Mouse (Mus musculus) midbrain, embryonic 11.5 days (tissue): Measurements from ENCODE around the gene Apbb1. TPM values are rescaled to one million over a fixed set of nuclear protein-coding genes. Genes with fewer than 3 reads are reported as not detected.

Source experiments
- ATAC-seq: fragments of 200-750 bp; cut with Nextera tagmentation; 2 replicates; pipeline ENCODE4 v1.8.0; 2017; ENCODE audit warnings: moderate TSS enrichment, moderate library complexity; ENCODE audit not compliant: low FRiP score
- DNase-seq: peaks from one replicate; pipeline ENCODE4 v3.0.0; 2015; ENCODE audit warnings: low spot score; ENCODE audit errors: missing footprints
- H3K27ac ChIP-seq: fragments of 300-500 bp; sonication (generic); 2 replicates; pipeline ENCODE4 v1.5.1; 2014; ENCODE audit warnings: low read depth, low read length
- H3K27me3 ChIP-seq: fragments of 300-500 bp; sonication (generic); 2 replicates; pipeline ENCODE4 v1.6.1; 2014; ENCODE audit warnings: mild to moderate bottlenecking, low read length, moderate library complexity, mixed read lengths; ENCODE audit not compliant: control insufficient read depth, insufficient read depth
- H3K36me3 ChIP-seq: fragments of 300-500 bp; sonication (generic); 2 replicates; pipeline ENCODE4 v1.6.1; 2014; ENCODE audit warnings: mild to moderate bottlenecking, low read length, moderate library complexity, mixed read lengths; ENCODE audit not compliant: control insufficient read depth, insufficient read depth
- H3K4me1 ChIP-seq: fragments of 300-500 bp; sonication (generic); 2 replicates; pipeline ENCODE4 v1.6.1; 2014; ENCODE audit warnings: low read length; ENCODE audit not compliant: control insufficient read depth, insufficient read depth
- H3K4me2 ChIP-seq: fragments of 300-500 bp; sonication (generic); 2 replicates; pipeline ENCODE4 v1.6.1; 2014; ENCODE audit warnings: mild to moderate bottlenecking, moderate library complexity
- H3K4me3 ChIP-seq: fragments of 300-500 bp; sonication (generic); 2 replicates; pipeline ENCODE4 v1.5.1; 2014; ENCODE audit warnings: low read depth, low read length
- H3K9ac ChIP-seq: fragments of 300-500 bp; sonication (generic); 2 replicates; pipeline ENCODE4 v1.6.1; 2014; ENCODE audit warnings: low read length
- H3K9me3 ChIP-seq: fragments of 300-500 bp; sonication (generic); 2 replicates; pipeline ENCODE4 v1.6.1; 2016; ENCODE audit warnings: low read length; ENCODE audit not compliant: control insufficient read depth
- WGBS: fragments of 180-500 bp; shearing (Covaris S2); extraction: QIAGEN DNeasy Blood & Tissue Kit; methylation state at CpG from one replicate; pipeline ENCODE4 v1.1.7; 2014; 5-methylcytosine and 5-hydroxymethylcytosine counted together
- polyA plus RNA-seq: library from polyadenylated mRNA; unstranded; fragments of >200 nt; fragmentation: Nextera tagmentation; extraction: Ambion mirVana; gene quantifications from 2 replicates; pipeline ENCODE4 v1.2.1, GENCODE M21; 2014

Apbb1 gene
- polyA plus RNA-seq, 1 experiment from 2014 or later: 103 TPM

DNA sequence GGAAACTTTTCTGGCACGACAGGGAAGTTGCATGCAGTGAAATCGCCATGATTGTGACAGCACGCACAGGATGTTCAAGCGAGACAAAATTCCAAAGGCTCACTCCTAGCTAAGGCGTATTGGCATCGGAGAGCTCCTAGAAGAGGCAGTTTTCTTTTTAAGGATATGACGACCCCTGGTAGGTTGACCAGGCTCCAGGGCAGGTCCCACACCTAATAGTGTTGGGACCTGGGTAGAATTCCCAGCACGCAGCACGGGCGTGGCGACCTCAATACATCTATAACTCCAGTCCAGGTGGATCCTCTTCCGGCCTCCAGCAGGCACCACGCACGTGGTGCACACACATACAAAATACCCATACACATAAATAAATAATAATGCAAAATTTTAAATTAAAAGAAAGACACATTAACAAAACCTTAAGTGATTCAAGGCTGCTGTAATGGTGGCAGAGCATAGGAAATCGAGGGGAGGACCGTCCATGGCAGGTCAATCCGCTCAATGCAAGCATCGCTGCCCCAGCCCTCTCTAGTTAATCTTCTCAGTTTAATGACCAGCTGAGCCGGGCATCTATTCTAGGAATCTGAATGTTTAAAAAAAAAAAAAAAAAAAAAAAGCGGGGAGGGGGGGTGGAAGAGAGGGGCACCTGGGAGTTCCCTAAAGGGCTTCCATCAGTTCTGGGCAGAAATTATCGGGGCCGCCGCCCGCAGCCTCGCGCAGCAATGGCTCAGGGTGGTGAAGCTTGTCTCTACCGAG is 27.8 kb downstream of the Apbb1 start:
- Histone ChIP-seq H3K36me3 (no peaks in the 10 kb centered on the region; the same call in 1 of the 2 replicates), H3K9me3 (no peaks in the 10 kb centered on the region), H3K4me1 (peaks cover 7% of the 10 kb centered on the region), H3K27me3 (no peaks in the 10 kb centered on the region), H3K9ac (peak overlapping the region; percentile 81), H3K4me2 (peak overlapping the region; percentile 81), H3K4me3 (peak overlapping the region; percentile 57), H3K27ac (no peak overlapping the region)
- WGBS: 30% methylated on average over 26 of the region's 27 CpGs
- ATAC-seq (peak; percentile 61), DNase-seq (no peak)

DNA sequence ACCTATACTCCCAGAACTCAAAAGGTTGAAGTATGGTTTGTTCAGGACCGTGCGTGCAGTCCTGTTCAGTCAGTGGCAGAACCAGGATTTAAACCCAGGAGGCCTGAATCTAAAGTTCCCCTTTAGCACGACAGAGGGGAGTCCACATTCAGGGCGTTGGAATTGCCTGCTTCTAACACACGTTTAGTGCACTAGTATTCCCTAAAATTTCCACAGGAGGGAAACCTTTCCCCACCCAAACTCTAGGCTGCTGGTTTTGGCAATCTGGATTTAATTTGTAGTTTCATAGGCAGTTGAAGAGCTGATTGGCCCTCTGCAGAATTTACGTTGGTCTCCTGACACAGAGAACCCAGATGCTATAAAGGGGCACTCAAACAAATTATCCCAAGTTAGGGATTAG is 32.4 kb downstream of the Apbb1 start:
- H3K4me2 ChIP-seq: no peak overlapping the region
- ATAC-seq (no peak), DNase-seq (no peak)
- H3K4me1 ChIP-seq: no peaks in the 10 kb centered on the region
- no peaks in the 10 kb centered on the region for H3K27me3 ChIP-seq
- no peaks in the 10 kb centered on the region for H3K36me3 ChIP-seq
- no peaks in the 10 kb centered on the region for H3K9me3 ChIP-seq
- H3K4me3 ChIP-seq: no peak overlapping the region
- WGBS: 53% methylated on average over 6 of the region's 6 CpGs
- H3K9ac ChIP-seq: no peak overlapping the region
- H3K27ac ChIP-seq: no peak overlapping the region

DNA sequence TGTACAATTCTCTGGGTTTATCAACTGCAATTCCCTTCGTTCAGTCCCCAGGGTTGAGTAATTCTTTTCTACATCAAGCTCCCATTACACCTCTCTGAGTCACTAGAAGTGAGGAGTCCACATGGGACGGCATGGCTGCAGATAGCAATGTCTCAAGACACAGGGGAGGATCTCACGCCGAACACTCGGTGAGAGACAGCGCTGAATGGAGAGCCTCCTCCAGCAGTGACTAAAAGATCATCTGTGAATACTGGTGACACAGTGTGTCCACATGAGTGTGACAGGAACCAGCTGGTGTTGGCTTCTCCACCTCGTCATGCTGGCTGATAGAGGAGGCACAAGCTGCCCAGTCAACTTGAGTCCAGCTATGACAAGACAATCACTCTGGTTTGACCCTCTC is 33.5 kb downstream of the Apbb1 start:
- H3K27ac ChIP-seq: no peak overlapping the region
- no peak overlapping the region for H3K4me3 ChIP-seq
- DNase-seq (no peak), ATAC-seq (no peak)
- no peaks in the 10 kb centered on the region for H3K27me3 ChIP-seq
- H3K9ac ChIP-seq: no peak overlapping the region
- H3K9me3 ChIP-seq: no peaks in the 10 kb centered on the region
- H3K4me2 ChIP-seq: no peak overlapping the region
- WGBS: 84% methylated on average over 7 of the region's 7 CpGs
- H3K4me1 ChIP-seq: no peaks in the 10 kb centered on the region
- H3K36me3 ChIP-seq: no peaks in the 10 kb centered on the region

GRCm38 (mm10) chr7:105545986-105546385 is 35.5 kb downstream of the Apbb1 start:
- H3K27me3 ChIP-seq: no peaks in the 10 kb centered on the region
- no peak overlapping the region for H3K4me2 ChIP-seq
- no peaks in the 10 kb centered on the region for H3K9me3 ChIP-seq
- no peak for ATAC-seq
- H3K36me3 ChIP-seq: no peaks in the 10 kb centered on the region
- H3K4me1 ChIP-seq: no peaks in the 10 kb centered on the region
- no peak for DNase-seq
- no peak overlapping the region for H3K27ac ChIP-seq
- 74% methylated on average over 8 of the region's 8 CpGs for WGBS
- no peak overlapping the region for H3K9ac ChIP-seq
- no peak overlapping the region for H3K4me3 ChIP-seq

GRCm38 (mm10) chr7:105534162-105534561 is 47.3 kb downstream of the Apbb1 start:
- H3K36me3 ChIP-seq: no peaks in the 10 kb centered on the region
- DNase-seq: no peak
- H3K27ac ChIP-seq: no peak overlapping the region
- no peak overlapping the region for H3K4me2 ChIP-seq
- no peaks in the 10 kb centered on the region for H3K27me3 ChIP-seq
- no peak for ATAC-seq
- H3K9me3 ChIP-seq: no peaks in the 10 kb centered on the region
- no peak overlapping the region for H3K4me3 ChIP-seq
- H3K9ac ChIP-seq: no peak overlapping the region
- no peaks in the 10 kb centered on the region for H3K4me1 ChIP-seq
- 81% methylated on average over 3 of the region's 3 CpGs for WGBS

DNA sequence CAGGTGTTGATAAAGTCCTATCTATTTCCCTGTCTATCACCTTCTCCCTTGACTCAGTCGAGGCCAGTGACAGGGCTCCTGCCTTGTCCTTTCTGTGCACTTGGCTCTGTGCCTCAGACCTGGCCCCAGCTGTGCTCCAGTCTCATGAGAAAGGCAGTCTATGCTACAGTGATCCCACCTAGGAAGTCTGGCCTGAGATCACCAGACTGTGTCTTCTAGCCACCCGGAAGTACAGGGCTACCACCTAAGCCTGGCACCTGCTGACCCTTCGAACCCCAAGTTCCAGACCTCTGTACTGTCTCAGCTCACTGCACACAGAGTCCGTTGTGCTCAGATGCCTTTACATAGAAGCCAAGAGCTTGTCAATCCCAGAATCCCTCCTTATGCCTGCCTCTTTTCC is 53.4 kb downstream of the Apbb1 start:
- Histone ChIP-seq H3K27me3 (peaks cover 3% of the 10 kb centered on the region; the same call in 1 of the 2 replicates), H3K9ac (no peak overlapping the region), H3K27ac (no peak overlapping the region), H3K9me3 (no peaks in the 10 kb centered on the region), H3K36me3 (no peaks in the 10 kb centered on the region), H3K4me1 (no peaks in the 10 kb centered on the region), H3K4me3 (no peak overlapping the region), H3K4me2 (no peak overlapping the region)
- DNase-seq: no peak
- ATAC-seq: 0 out of 2 replicates have a peak, but pooled peaks have one; percentile 28
- WGBS: 84% methylated on average over 4 of the region's 4 CpGs

DNA sequence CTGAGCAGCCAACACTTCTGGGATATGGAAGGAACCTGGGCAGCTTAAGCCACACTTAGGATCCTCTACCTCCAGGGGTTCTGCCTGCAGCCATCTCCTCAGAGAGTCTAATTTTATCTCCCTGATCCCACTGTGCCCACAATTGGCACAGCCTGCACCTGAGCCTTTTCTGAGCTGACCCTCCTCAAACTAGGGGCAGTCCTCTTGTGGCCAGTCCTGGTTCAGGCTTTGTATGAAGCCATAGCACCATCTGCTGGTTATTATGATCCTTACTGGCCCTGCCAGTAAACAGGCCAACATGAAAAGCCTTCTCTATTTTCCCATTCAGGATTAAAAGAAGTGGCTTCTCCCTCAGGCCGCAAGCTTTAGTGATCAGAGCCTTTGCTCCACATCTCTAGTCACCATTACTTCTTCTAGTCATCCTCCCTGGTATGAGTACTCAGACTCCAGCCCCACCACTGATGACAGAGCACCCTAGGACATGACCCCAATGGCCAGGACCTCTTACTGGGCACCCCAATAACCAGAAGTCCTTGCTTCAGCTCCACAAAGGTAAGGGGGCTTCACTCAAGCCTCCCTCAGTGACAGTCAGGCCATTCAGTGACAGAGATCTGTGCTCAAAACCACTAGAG is 54.0 kb downstream of the Apbb1 start:
- H3K36me3 ChIP-seq: no peaks in the 10 kb centered on the region
- H3K27ac ChIP-seq: no peak overlapping the region
- H3K9me3 ChIP-seq: no peaks in the 10 kb centered on the region
- H3K4me3 ChIP-seq: no peak overlapping the region
- H3K4me1 ChIP-seq: no peaks in the 10 kb centered on the region
- H3K4me2 ChIP-seq: no peak overlapping the region
- peak; percentile 86 for ATAC-seq
- peak; percentile 90 for DNase-seq
- peaks cover 3% of the 10 kb centered on the region; the same call in 1 of the 2 replicates for H3K27me3 ChIP-seq
- no peak overlapping the region for H3K9ac ChIP-seq
- 68% methylated on average over 1 of the region's 1 CpGs for WGBS

DNA sequence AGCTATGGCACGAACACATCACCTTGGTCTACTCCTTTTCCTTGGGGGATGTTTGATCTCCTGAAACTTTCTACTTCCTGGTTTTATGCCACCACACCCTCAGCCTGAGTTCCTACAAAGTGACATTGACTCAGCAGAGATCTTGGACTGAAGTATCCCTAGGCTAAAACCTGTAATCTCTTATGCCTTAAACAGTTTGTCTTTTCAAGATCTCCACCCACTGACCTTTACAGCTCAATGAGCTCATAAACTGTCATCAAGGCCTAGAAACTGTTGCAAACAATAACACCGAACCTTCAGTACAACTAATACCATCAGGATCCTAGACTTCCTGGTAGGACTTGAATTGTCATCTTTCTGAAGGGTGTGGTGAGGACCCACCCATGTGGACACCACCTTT is 57.2 kb downstream of the Apbb1 start:
- no peak overlapping the region for H3K4me3 ChIP-seq
- H3K9ac ChIP-seq: no peak overlapping the region
- H3K27me3 ChIP-seq: peaks cover 22% of the 10 kb centered on the region
- no peaks in the 10 kb centered on the region for H3K36me3 ChIP-seq
- 78% methylated on average over 2 of the region's 2 CpGs for WGBS
- ATAC-seq (no peak), DNase-seq (no peak)
- no peak overlapping the region for H3K27ac ChIP-seq
- H3K4me2 ChIP-seq: no peak overlapping the region
- no peaks in the 10 kb centered on the region for H3K4me1 ChIP-seq
- H3K9me3 ChIP-seq: no peaks in the 10 kb centered on the region

GRCm38 (mm10) chr7:105520201-105520600 is 61.3 kb downstream of the Apbb1 start:
- Histone ChIP-seq H3K9me3 (no peaks in the 10 kb centered on the region), H3K4me1 (peaks cover 6% of the 10 kb centered on the region), H3K36me3 (no peaks in the 10 kb centered on the region), H3K4me3 (no peak overlapping the region), H3K27ac (no peak overlapping the region), H3K4me2 (no peak overlapping the region), H3K27me3 (peaks cover 28% of the 10 kb centered on the region), H3K9ac (no peak overlapping the region)
- ATAC-seq (no peak), DNase-seq (no peak)
- 53% methylated on average over 6 of the region's 6 CpGs for WGBS
